Mouse (Mus musculus) activated CD4-positive, CD25-positive, alpha-beta regulatory T cell, adult 4 months (primary cell): ENCODE data around the gene Zfp775. TPM values are rescaled to one million over a fixed set of nuclear protein-coding genes. Genes with fewer than 3 reads are reported as not detected.

ENCODE experiments used
- ATAC-seq: one replicate; pipeline ENCODE4 v1.8.0; 2017
- polyA plus RNA-seq, 2 experiments: library from polyadenylated mRNA; unstranded; fragments of 100-300 nt; shearing (Covaris generic); gene quantifications; one replicate each; pipeline ENCODE4 v1.2.1; 2017

Gene Zfp775
- polyA plus RNA-seq, 2 experiments from 2014 or later, result 4.8 to 6.1 TPM

- peak; percentile 61 for ATAC-seq
Observed at GRCm38 (mm10) chr6:48628808-48629660, 27.2 kb downstream of the Zfp775 start.

- no peak for ATAC-seq
Observed at GRCm38 (mm10) chr6:48629661-48630034, 27.8 kb downstream of the Zfp775 start.

GRCm38 (mm10) chr6:48630831-48631230 is 29.0 kb downstream of the Zfp775 start:
- ATAC-seq, result no peak

GRCm38 (mm10) chr6:48635105-48635504 is 33.2 kb downstream of the Zfp775 start:
- no peak for ATAC-seq

GRCm38 (mm10) chr6:48636515-48636914 is 34.7 kb downstream of the Zfp775 start:
- ATAC-seq, result no peak

- ATAC-seq, result no peak
Observed at GRCm38 (mm10) chr6:48637811-48638500, 36.1 kb downstream of the Zfp775 start.

GRCm38 (mm10) chr6:48638553-48638952 is 36.7 kb downstream of the Zfp775 start:
- no peak for ATAC-seq

- no peak for ATAC-seq
Observed at GRCm38 (mm10) chr6:48641391-48641790, 39.5 kb downstream of the Zfp775 start.

- no peak for ATAC-seq
Observed at GRCm38 (mm10) chr6:48642764-48643292, 41.0 kb downstream of the Zfp775 start.

- peak; percentile 37 for ATAC-seq
Observed at GRCm38 (mm10) chr6:48645660-48646308, 43.9 kb downstream of the Zfp775 start.

- no peak for ATAC-seq
Observed at GRCm38 (mm10) chr6:48646309-48646690, 44.4 kb downstream of the Zfp775 start.

- ATAC-seq, result peak; percentile 87
Observed at GRCm38 (mm10) chr6:48646995-48647394, 45.1 kb downstream of the Zfp775 start, which contains the start of gene Gimap8. Gimap8 (plus strand) TSS chr6:48647234.

- no peak for ATAC-seq
Observed at GRCm38 (mm10) chr6:48647611-48648010, 45.7 kb downstream of the Zfp775 start.

- no peak for ATAC-seq
Observed at GRCm38 (mm10) chr6:48648779-48649178, 46.9 kb downstream of the Zfp775 start.

- no peak for ATAC-seq
Observed at GRCm38 (mm10) chr6:48650041-48650440, 48.2 kb downstream of the Zfp775 start.

- ATAC-seq, result no peak
Observed at GRCm38 (mm10) chr6:48658721-48659120, 56.9 kb downstream of the Zfp775 start.

GRCm38 (mm10) chr6:48664750-48665149 is 62.9 kb downstream of the Zfp775 start:
- peak; percentile 28 for ATAC-seq

- no peak for ATAC-seq
Observed at GRCm38 (mm10) chr6:48665471-48665870, 63.6 kb downstream of the Zfp775 start.

- peak; percentile 59 for ATAC-seq
Observed at GRCm38 (mm10) chr6:48666159-48666586, 64.3 kb downstream of the Zfp775 start.

GRCm38 (mm10) chr6:48668022-48668421 is 66.2 kb downstream of the Zfp775 start:
- no peak for ATAC-seq

- ATAC-seq, result peak; percentile 32
Observed at GRCm38 (mm10) chr6:48669446-48669969, 67.6 kb downstream of the Zfp775 start.
